Mouse (Mus musculus) heart, adult 18-20 months (tissue): ENCODE data around the gene Thap11. TPM values are rescaled to one million over a fixed set of nuclear protein-coding genes. Genes with fewer than 3 reads are reported as not detected.
A peak's percentile ranks its signal among the peaks of the same experiment; 100 is the strongest.

ENCODE experiments used
- DNase-seq, 2 experiments: peaks; one replicate each; pipeline ENCODE4 v3.0.0; 2021 to 2022; ENCODE audit warnings: mixed read lengths in 1 of 2
- total RNA-seq, 2 experiments: library from RNA; stranded (reverse); gene quantifications; 2 replicates each; pipeline ENCODE4 v1.2.3; 2021

Thap11 gene
- total RNA-seq, 2 experiments from 2014 or later = 27.5 to 27.8 TPM

- peak; percentile 94 to 95 for DNase-seq
Observed at GRCm38 (mm10) chr8:105900180-105900940, 45.4 kb downstream of the Thap11 start, which contains the start of gene Pskh1. TSS of gene Pskh1 (plus strand) at chr8:105900441.

GRCm38 (mm10) chr8:105900941-105901616 lies 46.1 kb downstream of the Thap11 start:
- DNase-seq = no peak

Other genes with a start within 250 kb of the Thap11 start
- 10 to 100 TPM; 40.1 to 42.6 TPM for gene Ripor1, start 249.9 kb upstream of the Thap11 start, total RNA-seq
- gene Ctcf, start 218.6 kb upstream of the Thap11 start, total RNA-seq = 10 to 100 TPM; 39.9 to 40.9 TPM
- not detected for gene Agrp, start 217.7 kb upstream of the Thap11 start, total RNA-seq
- gene Carmil2, start 168.9 kb upstream of the Thap11 start, total RNA-seq = 1 to 10 TPM in 1 of 2 experiments, under 1 TPM in 1; 0.12 to 1.1 TPM
- gene Acd, start 154.0 kb upstream of the Thap11 start, total RNA-seq = 10 to 100 TPM; 11.0 to 12.6 TPM
- gene Pard6a, start 154.0 kb upstream of the Thap11 start, total RNA-seq = 1 to 10 TPM; 7.3 to 7.8 TPM
- not detected for gene 4933405L10Rik, start 147.5 kb upstream of the Thap11 start, total RNA-seq
- 1 to 10 TPM; 1.3 TPM for gene Enkd1, start 146.9 kb upstream of the Thap11 start, total RNA-seq
- gene Gfod2, start 96.5 kb upstream of the Thap11 start, total RNA-seq = 1 to 10 TPM; 3.8 to 4.5 TPM
- gene Ranbp10, start 27.8 kb upstream of the Thap11 start, total RNA-seq = 10 to 100 TPM; 18.1 to 18.6 TPM
- gene Tsnaxip1, start 27.4 kb upstream of the Thap11 start, total RNA-seq = not detected
- 1 to 10 TPM; 2.2 to 2.5 TPM for gene Cenpt, start 1.9 kb upstream of the Thap11 start, total RNA-seq
- 10 to 100 TPM; 27.0 to 43.8 TPM for gene Nutf2, start 5.4 kb downstream of the Thap11 start, total RNA-seq
- gene Edc4, start 25.7 kb downstream of the Thap11 start, total RNA-seq = 10 to 100 TPM; 23.0 to 25.7 TPM
- 1 to 10 TPM in 1 of 2 experiments, under 1 TPM in 1; 0.77 to 1.0 TPM for gene Nrn1l, start 38.4 kb downstream of the Thap11 start, total RNA-seq
- 10 to 100 TPM; 15.6 to 18.1 TPM for gene Pskh1, start 45.3 kb downstream of the Thap11 start, total RNA-seq
- not detected for gene Ctrl, start 78.7 kb downstream of the Thap11 start, total RNA-seq
- 10 to 100 TPM; 72.5 to 92.1 TPM for gene Psmb10, start 83.3 kb downstream of the Thap11 start, total RNA-seq
- gene Lcat, start 88.2 kb downstream of the Thap11 start, total RNA-seq = under 1 TPM; 0.49 to 0.57 TPM
- 10 to 100 TPM; 27.2 to 38.1 TPM for gene Slc12a4, start 111.0 kb downstream of the Thap11 start, total RNA-seq
- gene Dpep3, start 124.3 kb downstream of the Thap11 start, total RNA-seq = not detected
- gene Dus2, start 136.2 kb downstream of the Thap11 start, total RNA-seq = 10 to 100 TPM in 1 of 2 experiments, 1 to 10 TPM in 1; 8.3 to 10.1 TPM
- not detected for gene Dpep2nb, start 150.8 kb downstream of the Thap11 start, total RNA-seq
- gene Ddx28, start 156.8 kb downstream of the Thap11 start, total RNA-seq = 10 to 100 TPM; 11.2 to 12.1 TPM
- gene Nfatc3, start 203.7 kb downstream of the Thap11 start, total RNA-seq = 10 to 100 TPM; 17.4 to 20.5 TPM